Mouse (Mus musculus) kidney, adult 9 months (tissue): ENCODE results near the gene Hk2.

Experiments used
- DNase-seq: peaks from one replicate; pipeline ENCODE4 v3.0.0; 2022

Hk2 gene

DNA sequence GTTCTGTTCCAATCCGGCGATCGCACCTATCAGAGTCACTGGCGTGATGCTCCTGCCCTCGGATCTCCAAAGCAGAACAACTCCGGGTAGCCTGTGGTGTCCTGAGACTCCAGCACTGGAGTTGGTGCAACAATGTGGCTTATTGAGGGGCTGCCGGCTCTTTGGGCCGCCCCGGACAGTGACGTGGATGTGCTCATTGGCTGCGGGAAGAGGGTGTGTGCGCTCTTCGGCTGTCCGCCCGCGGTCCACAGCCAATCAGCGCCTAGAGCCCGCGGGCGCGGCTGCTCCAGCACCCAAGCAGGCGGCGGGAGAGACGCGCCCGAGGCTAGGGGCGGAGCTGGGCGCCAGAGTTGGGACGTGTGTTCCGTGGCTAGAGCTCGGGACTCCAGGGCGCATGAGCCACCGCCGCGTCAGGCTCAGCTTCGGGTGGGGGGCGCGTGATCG is at the start of gene Hk2:
TSS of gene Hk2 (minus strand) at position 134 of the 444 bp plus-strand sequence.
- DNase-seq = peak; percentile 51

DNA sequence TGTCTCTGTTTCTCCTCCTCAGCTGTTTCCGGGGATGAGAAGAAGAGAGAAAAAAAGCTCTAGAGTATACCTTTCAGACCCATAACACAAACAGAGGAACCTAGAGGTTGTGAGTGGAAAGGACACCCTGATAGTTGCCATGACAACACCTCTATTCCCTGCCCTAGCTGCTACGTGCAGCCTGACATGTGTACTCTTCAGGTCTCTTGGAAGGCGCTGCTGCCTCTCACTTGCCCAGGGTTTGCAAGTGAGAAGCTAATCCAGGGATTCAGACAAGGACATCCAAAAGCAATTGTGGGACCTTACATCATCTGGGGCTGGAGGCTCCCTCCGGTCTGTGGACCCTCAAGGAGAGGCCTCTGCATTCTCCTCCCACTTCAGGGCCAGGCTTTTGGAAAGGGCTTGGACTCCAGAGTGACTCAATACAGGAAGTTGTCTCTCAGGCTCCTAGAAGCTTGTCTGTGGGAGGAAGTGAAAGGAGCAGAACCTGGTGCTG is 47.6 kb upstream of the Hk2 start:
- DNase-seq = no peak

DNA sequence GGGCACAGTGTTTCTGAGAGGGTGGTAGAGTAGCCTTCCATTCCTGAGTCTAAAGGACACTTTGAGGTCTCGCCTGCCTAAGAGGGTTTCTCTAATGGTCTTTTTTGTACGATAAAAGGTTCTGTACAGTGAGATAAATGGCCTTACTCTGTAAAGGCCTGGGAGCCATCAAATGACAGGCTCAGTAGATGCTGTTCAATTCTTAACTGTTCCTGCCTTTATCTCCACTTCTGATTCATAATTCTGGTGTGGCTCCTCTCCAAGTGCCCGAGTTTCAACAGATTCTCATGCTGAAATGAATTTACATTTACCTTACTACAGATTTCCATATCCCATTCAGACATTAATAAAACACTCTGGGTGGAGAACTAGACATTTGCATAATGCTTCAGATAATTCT is 46.5 kb upstream of the Hk2 start:
- DNase-seq = no peak

DNA sequence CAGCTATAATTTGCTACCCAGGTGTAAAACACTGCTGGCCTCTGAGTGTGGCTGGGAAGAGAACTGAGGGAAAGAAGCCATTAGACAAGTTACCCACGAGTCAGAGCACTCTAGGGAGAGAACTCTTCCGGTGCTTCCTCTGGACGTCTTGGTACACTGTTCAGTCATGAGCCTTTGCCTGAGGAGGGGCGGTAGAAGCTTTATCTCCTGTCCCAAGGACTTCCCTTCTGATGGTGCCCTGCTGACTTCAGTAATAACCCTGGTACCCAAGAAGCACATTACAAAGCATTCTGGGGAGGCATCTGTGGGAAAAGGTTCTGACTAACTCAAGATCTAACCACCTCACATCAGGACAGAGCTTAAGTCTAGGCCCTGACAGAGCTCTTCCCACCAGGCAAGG is 40.6 kb upstream of the Hk2 start:
- DNase-seq = no peak

DNA sequence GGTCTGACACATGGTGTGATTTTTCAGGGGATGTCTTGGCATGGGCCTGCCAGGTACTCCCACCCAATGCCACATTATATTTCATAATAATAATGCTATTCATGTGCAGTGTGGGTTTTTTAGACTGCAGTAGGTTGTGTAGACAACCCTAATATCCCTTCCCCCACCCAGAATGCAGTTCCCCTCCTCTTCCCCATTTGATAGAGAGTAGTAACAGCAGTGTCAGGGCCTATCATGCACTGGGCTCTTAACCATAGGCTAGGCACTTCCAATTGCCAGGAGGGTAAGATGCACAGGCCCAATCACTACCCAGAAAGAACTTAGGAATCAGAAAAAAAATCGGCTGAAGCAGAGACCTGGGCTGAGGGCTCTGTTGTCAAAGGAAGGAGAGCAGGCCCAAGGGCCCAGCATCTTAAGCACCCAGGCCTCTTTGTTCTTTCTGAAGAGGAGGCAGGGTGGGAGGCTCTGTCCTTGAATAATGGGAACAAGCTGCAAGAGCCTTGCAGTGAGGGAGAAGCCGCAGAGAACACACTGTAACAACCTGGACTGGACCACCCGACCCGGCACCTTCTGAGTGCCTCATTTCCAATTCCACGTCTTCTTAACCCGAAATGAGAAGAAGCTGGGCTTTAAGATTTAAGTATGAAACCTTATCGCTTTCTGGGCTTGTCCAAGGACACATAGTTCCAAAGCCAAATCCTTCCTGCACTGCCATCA is 33.9 kb upstream of the Hk2 start:
- no peak for DNase-seq

DNA sequence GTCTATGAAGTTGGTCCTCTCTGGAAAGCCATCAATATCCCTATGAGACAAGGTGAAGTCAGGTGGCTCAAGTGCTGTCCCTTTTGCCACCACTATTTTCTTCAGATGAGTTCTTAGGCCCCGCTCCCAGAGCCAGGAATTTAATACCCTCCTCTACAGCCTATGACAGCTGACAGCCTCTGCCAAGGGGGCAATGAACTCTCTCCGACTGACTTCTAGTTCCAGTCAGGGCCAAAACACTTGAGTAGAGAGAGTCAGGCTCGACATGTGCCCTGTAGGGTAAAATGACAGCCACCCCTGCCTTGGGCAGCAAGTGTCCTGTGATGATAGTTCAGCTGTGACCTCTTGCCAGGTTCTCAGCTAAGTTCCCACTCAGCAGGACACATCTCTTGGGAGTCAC is 32.7 kb upstream of the Hk2 start:
- no peak for DNase-seq

DNA sequence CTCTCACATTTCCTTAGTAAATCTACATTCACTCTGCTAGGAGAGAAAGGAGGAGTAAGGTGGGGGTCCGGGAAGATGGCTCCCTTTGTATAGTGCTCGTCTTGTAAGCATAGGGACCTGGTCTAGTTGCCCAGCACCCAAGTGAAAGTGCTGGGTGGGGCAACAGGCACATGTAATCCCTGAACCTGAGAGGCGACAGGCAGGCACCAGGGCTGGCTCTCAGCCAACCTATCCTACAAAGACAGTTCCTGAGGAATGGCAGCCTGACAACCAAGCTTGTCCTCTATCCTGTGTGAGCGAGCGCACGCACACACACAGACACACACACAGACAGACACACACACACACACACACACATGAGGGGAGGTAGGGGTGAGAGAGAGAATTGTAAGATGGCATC is 32.2 kb upstream of the Hk2 start:
- DNase-seq = no peak

DNA sequence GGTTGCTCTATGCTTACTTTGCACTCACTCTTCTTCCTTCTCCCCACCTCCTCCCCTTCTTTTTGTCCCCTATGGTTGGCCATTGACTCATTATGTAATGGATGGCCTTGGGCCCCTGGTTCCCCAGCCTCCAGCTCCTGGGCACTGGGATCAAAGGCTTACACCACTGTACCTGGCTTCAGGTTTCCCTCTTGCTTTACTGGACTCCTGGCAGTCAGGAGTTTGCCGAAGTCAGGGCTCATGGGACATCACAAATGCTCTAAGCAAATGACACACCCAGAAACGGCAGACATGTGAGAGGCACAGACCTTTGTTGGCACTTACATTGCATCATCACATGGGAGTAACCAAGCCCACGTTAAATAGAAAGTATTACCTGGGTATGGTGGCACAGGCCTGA is 31.6 kb upstream of the Hk2 start:
- no peak for DNase-seq

DNA sequence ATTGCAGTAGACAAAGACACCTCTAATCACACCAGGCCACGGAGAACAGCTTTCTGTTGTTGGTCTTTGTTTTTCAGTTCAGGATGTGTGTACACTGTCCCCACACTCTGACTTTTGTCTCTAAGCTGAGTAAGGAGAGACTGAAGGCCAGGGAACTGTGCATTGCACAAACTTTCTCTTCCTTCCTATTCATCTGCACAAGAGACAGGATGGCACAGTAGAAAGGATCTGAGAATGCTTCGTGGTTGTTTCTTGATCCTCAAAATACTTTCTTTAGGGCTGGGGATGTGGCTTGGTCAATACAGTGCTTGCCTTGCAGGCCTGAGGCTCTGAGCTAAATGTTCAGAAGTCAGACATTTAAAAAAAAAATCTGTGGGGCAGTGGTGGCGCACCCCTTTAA is 30.7 kb upstream of the Hk2 start:
- DNase-seq = no peak

DNA sequence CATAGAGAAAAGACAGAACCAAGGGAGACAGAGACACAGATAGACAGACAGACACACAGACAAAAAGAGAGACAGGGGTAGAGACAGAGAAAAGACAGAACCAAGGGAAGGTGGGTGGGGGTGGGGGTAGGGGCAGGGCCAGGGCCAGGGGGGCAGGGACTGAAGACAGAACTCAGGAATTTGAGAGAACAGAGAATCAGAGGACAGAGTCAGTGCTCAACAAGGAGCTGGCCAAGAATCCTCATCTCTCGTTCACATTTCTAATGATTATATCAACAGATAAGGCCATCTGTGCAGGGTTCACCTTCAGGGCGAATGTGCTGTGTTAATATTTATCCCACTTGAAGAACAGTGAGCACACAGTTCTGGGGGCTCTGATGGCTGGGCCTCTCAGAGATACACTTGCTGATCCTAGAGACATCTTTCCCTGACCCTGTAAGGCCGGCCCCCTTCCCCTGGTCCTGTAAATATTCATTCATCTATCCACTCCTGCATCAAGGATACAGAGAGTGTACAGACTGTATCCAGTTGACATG is 24.0 kb upstream of the Hk2 start:
- no peak for DNase-seq

DNA sequence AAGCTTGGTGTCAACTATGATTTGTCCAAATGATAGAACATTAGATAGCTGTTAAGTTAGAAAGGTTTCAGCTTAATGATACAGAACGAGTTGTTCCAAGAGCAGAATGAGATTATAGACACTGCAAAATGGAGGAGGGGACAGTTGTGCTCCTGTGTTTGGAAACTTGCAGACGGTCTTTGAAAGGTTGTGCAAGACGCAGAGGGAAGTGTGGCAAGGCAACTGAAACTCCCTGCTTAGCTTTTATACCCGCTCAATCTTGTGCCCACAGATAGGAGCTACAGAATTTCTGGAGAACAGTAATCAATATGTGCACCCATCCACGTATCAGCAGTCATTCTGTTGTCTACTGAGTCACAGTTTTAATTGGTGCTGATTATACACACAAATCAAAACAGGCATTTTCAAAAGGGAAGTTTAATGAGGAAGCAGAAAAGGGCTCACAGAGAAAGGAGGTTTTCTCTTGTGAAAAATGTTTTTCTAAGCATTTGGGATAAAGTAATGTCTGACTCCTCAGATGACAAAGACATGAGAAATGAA is 23.1 kb upstream of the Hk2 start:
- no peak for DNase-seq

DNA sequence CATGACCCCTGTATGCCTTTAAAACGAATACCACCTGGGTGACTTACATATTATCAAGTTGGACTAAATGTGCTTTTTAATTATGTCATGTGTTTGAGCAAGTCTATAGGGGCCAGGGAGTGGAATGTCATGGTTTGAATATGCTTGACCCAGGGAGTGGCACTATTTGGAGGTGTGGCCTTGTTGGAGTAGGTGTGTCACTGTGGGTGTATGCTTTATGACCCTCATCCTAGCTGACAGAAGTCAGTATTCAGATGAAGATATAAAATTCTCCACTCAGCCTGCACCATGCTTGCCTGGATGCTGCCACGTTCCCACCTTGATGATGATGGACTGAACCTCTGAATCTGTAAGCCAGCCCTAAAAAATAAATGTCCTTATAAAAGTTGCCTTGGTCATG is 16.6 kb upstream of the Hk2 start:
- no peak for DNase-seq

DNA sequence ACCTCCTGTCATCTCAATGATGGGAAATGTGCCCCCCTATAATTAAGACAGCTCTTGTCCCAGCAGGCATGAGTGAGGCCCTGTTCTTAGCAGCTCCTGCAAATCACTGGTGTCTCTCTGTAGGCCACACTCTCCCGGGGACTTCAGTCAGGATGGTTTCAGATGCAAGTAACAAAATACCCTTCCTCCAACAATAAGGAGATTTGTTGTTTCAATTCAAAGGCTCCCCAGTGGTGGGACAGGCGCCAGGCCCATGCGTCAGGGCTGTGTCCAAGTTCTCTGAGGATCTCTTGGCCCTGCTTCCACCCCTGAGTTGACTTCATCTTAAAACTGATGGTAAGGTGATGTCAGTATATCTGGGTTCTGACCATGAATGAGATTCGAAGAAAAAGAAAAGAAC is 9.7 kb upstream of the Hk2 start:
- no peak for DNase-seq

DNA sequence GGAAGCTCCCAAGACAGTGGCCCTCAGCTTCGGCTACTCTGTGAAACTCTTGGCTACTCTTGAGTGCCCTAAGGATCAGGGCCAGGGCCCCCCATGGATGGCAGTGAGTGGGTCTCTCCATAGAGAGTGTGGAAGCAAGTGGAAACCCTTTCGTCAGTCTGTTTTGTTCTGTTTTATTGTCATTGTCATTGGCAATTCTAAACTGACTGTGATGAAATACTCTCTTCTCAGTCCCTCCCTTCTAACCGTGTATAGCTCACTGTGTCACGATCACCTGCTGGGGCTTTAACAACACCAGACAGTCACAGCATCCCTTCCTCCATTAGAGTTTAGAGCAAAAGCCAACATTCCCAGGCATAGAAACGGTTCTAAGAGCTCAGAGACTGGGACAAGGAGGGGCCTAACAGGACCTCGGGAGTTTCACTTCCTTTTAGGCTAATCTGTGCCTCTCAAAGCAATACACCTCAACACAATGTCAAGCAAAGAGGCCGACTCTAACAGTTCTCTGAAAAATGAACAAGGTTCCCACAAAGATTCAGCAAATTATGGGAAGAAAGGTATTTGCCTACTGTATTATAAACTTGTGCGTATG is 6.6 kb upstream of the Hk2 start:
- DNase-seq = no peak

DNA sequence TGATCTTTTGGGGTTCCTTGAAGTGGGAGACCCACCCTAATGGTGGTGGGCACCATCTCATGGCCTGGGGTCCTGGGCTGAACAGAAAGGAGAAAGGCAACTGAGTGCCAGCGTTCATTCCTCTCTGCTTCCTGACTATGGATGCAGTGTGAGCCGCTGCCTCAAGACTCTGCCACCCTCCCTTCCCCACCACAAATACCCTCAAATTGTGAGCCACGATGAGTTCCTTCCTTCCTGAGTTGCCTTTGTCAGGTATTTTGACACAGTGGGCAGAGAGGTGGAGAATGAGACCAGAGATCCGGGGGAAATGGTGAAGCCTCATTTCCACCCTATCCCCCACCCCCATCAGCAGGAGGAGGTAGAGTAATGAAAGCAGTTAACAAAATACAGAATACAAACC is 6.1 kb upstream of the Hk2 start:
- no peak for DNase-seq

DNA sequence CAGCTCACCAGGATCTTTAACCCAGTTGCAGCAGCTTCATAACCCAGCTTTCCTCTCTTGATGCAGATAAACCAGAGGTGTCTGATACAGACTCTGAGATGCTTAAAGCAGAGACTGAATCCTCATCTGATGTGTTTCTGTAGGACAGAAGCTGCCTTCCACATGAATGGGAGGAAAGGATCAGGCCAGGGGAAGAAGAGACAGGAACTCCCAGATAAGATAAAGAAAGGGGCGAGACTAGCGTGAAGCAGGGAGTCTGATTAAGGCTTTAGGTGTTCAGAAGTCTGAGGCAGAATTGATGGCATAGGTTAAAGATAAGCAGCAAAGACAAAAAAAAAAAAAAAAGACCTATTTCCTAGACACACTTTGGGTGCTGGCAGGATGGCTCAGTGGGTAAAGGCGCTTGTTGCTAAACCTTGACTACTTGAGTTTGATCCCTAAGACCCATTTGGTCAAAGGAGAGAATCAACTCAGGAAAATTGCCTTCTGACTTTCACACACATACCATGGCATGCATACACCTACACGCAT is 2.9 kb upstream of the Hk2 start:
- no peak for DNase-seq

DNA sequence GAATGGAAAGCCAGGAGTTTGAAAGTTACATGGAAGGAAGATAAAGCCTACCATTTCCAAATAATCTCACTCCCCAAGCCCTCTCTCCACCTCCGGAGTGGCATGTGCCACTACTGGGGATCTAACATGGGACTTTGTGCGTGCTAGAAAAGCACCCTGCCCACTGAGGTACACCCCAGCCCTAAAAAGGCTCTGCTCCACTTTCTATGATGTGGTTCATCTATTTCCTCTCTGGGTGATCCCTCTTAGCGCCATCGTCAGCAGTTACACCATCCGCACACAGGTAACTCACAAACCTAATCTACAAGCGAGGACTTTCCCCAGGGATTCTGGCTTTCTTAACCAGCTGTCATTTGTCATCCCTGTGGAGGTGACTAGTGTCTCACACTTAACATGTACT is 1.1 kb upstream of the Hk2 start:
- DNase-seq = no peak

DNA sequence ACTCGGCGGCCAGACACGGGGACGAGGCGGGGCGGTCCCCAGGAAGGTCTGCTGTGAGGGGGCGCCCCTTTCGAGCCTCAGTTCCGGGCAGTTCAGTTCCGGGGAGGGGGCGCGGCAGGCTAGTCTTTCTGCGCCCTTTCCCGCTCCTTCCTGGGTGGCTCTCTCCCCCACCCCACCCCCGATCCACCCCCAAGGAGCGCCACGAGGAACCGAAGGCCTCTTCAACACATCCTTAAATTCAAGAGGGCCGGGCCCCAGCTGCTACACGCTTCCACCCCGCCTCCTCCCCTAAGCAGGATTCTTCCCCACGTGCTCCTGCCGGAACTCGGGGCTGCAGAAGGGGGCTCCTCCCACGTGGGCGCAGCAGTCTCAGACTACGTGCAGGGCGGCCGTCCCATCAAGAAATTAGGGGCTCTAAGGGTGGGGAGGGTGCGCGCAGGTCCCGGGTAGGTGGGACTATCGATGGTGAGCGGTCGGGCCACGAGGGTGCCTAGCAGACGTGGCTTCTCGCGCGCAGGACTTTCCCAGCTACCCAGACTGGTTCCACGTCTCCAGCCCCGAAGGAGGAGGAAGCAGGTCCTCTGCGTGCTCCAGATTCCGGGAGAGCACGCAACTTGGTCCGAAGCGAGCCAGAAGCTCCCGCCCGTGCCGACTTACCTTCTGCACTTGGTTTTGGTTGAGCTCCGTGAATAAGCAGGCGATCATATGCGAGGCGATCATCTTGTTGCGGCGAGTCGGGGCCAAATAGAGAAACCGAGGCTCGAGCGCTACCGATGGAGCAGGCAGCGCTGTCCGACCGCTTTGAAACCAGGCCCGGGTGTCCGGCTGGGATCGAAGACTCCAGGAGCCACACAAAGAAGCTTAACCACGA is 758 bp downstream of the Hk2 start:
- DNase-seq = no peak

DNA sequence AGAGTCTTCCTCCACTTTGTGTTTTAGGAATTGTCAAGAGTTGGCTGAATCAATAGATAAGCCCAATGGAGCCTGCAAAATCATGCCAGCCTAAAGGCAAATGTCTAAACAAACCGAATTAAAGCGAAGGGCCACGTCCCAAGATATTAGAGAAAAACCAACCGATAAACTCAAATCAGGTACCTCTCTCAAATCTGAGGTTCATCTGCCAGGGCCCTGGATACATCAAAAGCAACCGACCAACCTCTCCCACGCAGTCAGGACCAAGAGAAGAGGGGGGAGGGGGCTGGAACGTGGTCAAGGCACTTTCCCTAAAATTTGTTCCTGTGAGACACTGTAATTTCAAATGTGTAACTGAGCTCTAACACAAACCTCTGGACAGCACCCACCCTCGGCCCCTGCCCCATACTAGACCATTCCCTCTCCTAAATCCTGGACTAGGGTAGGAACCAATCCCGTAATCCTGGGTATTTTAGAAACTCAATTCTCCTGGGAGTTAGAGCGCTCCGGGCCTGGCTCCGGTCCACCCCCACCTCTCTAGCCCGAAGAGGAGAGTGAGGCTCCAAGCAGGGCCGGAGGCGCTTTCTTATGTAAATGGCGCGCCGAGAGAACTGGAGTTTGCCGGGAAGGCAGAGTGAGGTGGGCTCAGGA is 1.7 kb downstream of the Hk2 start:
- no peak for DNase-seq

DNA sequence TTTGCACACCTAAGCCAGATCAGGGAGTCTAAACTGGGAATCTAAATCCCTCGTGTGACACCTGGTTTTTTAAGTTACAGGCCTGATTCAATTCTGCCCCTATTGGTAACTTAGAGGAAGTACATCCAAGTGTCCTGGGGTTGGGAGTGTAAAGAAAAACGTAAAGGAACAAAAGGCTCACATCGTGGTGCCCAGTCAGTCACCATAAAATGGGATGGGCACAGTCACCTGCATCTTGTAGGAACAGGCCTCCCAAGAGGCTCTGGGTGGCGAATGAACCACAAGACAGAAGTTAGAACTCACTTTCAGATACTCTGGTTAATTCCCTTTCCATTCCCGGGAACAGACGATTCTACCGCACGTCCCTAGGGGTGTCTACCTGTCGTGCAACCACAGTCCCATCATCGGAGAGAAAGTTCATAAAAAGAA is 2.3 kb downstream of the Hk2 start:
- no peak for DNase-seq

DNA sequence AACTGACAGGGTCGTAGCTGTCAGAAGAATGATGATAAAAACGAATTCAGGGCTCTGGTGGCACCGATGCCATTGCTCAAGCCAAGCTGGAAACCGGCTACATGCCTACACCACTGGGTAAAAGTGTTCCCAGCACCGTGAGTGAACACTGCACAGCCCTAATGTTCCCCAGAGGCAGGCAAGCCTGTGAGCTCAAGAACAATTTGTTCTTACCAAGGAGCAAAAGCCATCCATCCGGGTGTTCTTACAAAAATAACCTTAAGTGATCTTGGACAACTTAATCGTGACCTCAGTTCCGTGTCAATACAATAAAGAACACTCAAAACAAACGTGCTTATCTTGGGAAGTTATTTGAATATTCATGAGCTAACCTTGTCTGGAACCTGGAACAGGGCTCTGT is 3.2 kb downstream of the Hk2 start:
- DNase-seq = no peak

DNA sequence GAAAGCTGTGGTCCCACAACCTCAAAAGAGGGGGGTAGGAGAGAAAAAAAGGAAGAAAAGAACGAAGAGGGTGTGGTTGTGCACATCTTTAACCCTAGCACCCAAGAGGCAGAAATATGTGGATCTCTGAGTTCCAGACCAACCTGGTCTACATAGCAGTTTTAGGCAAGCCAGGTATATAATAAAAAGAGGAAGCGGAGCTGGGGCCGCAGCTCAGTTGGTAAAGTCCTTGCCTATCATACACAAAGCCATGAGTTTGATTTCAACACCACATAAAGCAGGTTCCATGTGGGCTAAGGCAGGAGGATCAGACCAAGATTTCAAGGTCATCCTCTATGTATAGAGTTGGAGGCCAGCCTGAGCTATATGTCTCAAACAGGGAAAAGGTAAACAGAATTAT is 4.0 kb downstream of the Hk2 start:
- DNase-seq = no peak

DNA sequence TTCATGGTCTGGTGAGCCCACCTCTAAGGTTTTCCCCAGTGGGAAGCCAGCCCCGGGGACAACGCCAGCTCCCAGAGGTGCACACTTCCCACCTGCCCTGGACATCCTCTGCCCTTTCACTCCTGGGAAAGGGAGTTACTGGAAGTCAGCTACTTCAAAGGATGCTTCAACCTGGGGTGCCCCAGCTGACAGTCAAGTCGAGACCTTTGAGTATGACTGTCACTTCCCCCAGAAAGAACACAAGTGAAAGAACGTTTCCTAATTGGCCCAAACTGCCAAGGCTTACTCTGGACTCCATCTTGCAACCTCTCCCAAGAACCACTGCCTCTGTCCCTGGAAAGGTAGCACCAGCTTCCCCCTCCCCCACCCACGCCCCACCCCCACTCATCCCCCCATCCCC is 4.5 kb downstream of the Hk2 start:
- DNase-seq = no peak
